Mouse (Mus musculus): ENCODE results near the gene Slc12a8. TPM values are rescaled to one million over a fixed set of nuclear protein-coding genes. Genes with fewer than 3 reads are reported as not detected.

Gene Slc12a8
- polyA plus RNA-seq, 1 experiment from 2014 or later = 1.8 TPM

- Histone ChIP-seq H3K27ac (ENCODE audit: low read length) (no peak overlapping the region), H3K4me1 (ENCODE audit: control insufficient read depth, insufficient read depth, low read length) (no peaks in the 10 kb centered on the region), H3K4me2 (replicated peaks; ENCODE audit: low read depth, low read length) (no peak overlapping the region), H3K27me3 (ENCODE audit: control insufficient read depth, insufficient read depth, low read length) (no peaks in the 10 kb centered on the region), H3K36me3 (ENCODE audit: control insufficient read depth, insufficient read depth, low read length) (no peaks in the 10 kb centered on the region), H3K9me3 (ENCODE audit: control insufficient read depth, low read depth, low read length) (no peaks in the 10 kb centered on the region), H3K9ac (replicated peaks; ENCODE audit: low read depth, low read length) (no peak overlapping the region), H3K4me3 (ENCODE audit: low read depth, low read length) (no peak overlapping the region)
- 92% methylated on average over 9 of the region's 9 CpGs for WGBS
- no peak for ATAC-seq (ENCODE audit: insufficient number of reproducible peaks, insufficient read depth, low FRiP score, low read depth)
Measured at GRCm38 (mm10) chr16:33624586-33624985, 107.5 kb downstream of the Slc12a8 start.

GRCm38 (mm10) chr16:33629539-33629938 lies 112.4 kb downstream of the Slc12a8 start:
- Histone ChIP-seq H3K36me3 (ENCODE audit: control insufficient read depth, insufficient read depth, low read length) (no peaks in the 10 kb centered on the region), H3K27ac (ENCODE audit: low read length) (no peak overlapping the region), H3K27me3 (ENCODE audit: control insufficient read depth, insufficient read depth, low read length) (no peaks in the 10 kb centered on the region), H3K4me3 (ENCODE audit: low read depth, low read length) (no peak overlapping the region), H3K9ac (replicated peaks; ENCODE audit: low read depth, low read length) (no peak overlapping the region), H3K9me3 (ENCODE audit: control insufficient read depth, low read depth, low read length) (no peaks in the 10 kb centered on the region), H3K4me2 (replicated peaks; ENCODE audit: low read depth, low read length) (no peak overlapping the region), H3K4me1 (ENCODE audit: control insufficient read depth, insufficient read depth, low read length) (no peaks in the 10 kb centered on the region)
- no peak for ATAC-seq (ENCODE audit: insufficient number of reproducible peaks, insufficient read depth, low FRiP score, low read depth)
- WGBS = 80% methylated on average over 5 of the region's 5 CpGs

- Histone ChIP-seq H3K27me3 (ENCODE audit: control insufficient read depth, insufficient read depth, low read length) (no peaks in the 10 kb centered on the region), H3K36me3 (ENCODE audit: control insufficient read depth, insufficient read depth, low read length) (no peaks in the 10 kb centered on the region), H3K4me1 (ENCODE audit: control insufficient read depth, insufficient read depth, low read length) (no peaks in the 10 kb centered on the region), H3K4me3 (ENCODE audit: low read depth, low read length) (no peak overlapping the region), H3K4me2 (replicated peaks; ENCODE audit: low read depth, low read length) (no peak overlapping the region), H3K27ac (ENCODE audit: low read length) (no peak overlapping the region), H3K9ac (replicated peaks; ENCODE audit: low read depth, low read length) (no peak overlapping the region), H3K9me3 (ENCODE audit: control insufficient read depth, low read depth, low read length) (no peaks in the 10 kb centered on the region)
- WGBS = 69% methylated on average over 12 of the region's 12 CpGs
- ATAC-seq (ENCODE audit: insufficient number of reproducible peaks, insufficient read depth, low FRiP score, low read depth) = no peak
Measured at GRCm38 (mm10) chr16:33635836-33636595, 118.9 kb downstream of the Slc12a8 start.

- no peak for ATAC-seq (ENCODE audit: insufficient number of reproducible peaks, insufficient read depth, low FRiP score, low read depth)
- 44% methylated on average over 3 of the region's 3 CpGs for WGBS
- Histone ChIP-seq H3K4me3 (ENCODE audit: low read depth, low read length) (no peak overlapping the region), H3K27me3 (ENCODE audit: control insufficient read depth, insufficient read depth, low read length) (no peaks in the 10 kb centered on the region), H3K4me1 (ENCODE audit: control insufficient read depth, insufficient read depth, low read length) (no peaks in the 10 kb centered on the region), H3K9ac (replicated peaks; ENCODE audit: low read depth, low read length) (no peak overlapping the region), H3K36me3 (ENCODE audit: control insufficient read depth, insufficient read depth, low read length) (no peaks in the 10 kb centered on the region), H3K9me3 (ENCODE audit: control insufficient read depth, low read depth, low read length) (no peaks in the 10 kb centered on the region), H3K27ac (ENCODE audit: low read length) (no peak overlapping the region), H3K4me2 (replicated peaks; ENCODE audit: low read depth, low read length) (no peak overlapping the region)
Measured at GRCm38 (mm10) chr16:33641779-33642178, 124.7 kb downstream of the Slc12a8 start.

- Histone ChIP-seq H3K4me1 (ENCODE audit: control insufficient read depth, insufficient read depth, low read length) (no peaks in the 10 kb centered on the region), H3K4me2 (replicated peaks; ENCODE audit: low read depth, low read length) (no peak overlapping the region), H3K9ac (replicated peaks; ENCODE audit: low read depth, low read length) (no peak overlapping the region), H3K4me3 (ENCODE audit: low read depth, low read length) (no peak overlapping the region), H3K27ac (ENCODE audit: low read length) (no peak overlapping the region), H3K27me3 (ENCODE audit: control insufficient read depth, insufficient read depth, low read length) (no peaks in the 10 kb centered on the region), H3K36me3 (ENCODE audit: control insufficient read depth, insufficient read depth, low read length) (no peaks in the 10 kb centered on the region), H3K9me3 (ENCODE audit: control insufficient read depth, low read depth, low read length) (peaks cover 7% of the 10 kb centered on the region; the same call in 1 of the 2 replicates)
- no peak for ATAC-seq (ENCODE audit: insufficient number of reproducible peaks, insufficient read depth, low FRiP score, low read depth)
- WGBS = 91% methylated on average over 6 of the region's 6 CpGs
Measured at GRCm38 (mm10) chr16:33653116-33653515, 136.0 kb downstream of the Slc12a8 start.

- Histone ChIP-seq H3K9ac (replicated peaks; ENCODE audit: low read depth, low read length) (no peak overlapping the region), H3K4me1 (ENCODE audit: control insufficient read depth, insufficient read depth, low read length) (no peaks in the 10 kb centered on the region), H3K36me3 (ENCODE audit: control insufficient read depth, insufficient read depth, low read length) (no peaks in the 10 kb centered on the region), H3K4me2 (replicated peaks; ENCODE audit: low read depth, low read length) (no peak overlapping the region), H3K27ac (ENCODE audit: low read length) (no peak overlapping the region), H3K27me3 (ENCODE audit: control insufficient read depth, insufficient read depth, low read length) (no peaks in the 10 kb centered on the region), H3K9me3 (ENCODE audit: control insufficient read depth, low read depth, low read length) (peaks cover 6% of the 10 kb centered on the region; the same call in 1 of the 2 replicates), H3K4me3 (ENCODE audit: low read depth, low read length) (no peak overlapping the region)
- no peak for ATAC-seq (ENCODE audit: insufficient number of reproducible peaks, insufficient read depth, low FRiP score, low read depth)
- WGBS = 84% methylated on average over 3 of the region's 3 CpGs
Measured at GRCm38 (mm10) chr16:33655443-33655842, 138.3 kb downstream of the Slc12a8 start.

- 87% methylated on average over 3 of the region's 3 CpGs for whole genome bisulfite sequencing
- no peak overlapping the region for H3K4me3 ChIP-seq (ENCODE audit: low read depth, low read length)
- H3K9ac ChIP-seq (replicated peaks; ENCODE audit: low read depth, low read length) = no peak overlapping the region
- no peak overlapping the region for H3K27ac ChIP-seq (ENCODE audit: low read length)
- no peaks in the 10 kb centered on the region for H3K36me3 ChIP-seq (ENCODE audit: control insufficient read depth, insufficient read depth, low read length)
- no peaks in the 10 kb centered on the region for H3K27me3 ChIP-seq (ENCODE audit: control insufficient read depth, insufficient read depth, low read length)
- ATAC-seq (ENCODE audit: insufficient number of reproducible peaks, insufficient read depth, low FRiP score, low read depth) = no peak
- no peak overlapping the region for H3K4me2 ChIP-seq (replicated peaks; ENCODE audit: low read depth, low read length)
- H3K4me1 ChIP-seq (ENCODE audit: control insufficient read depth, insufficient read depth, low read length) = no peaks in the 10 kb centered on the region
- no peaks in the 10 kb centered on the region for H3K9me3 ChIP-seq (ENCODE audit: control insufficient read depth, low read depth, low read length)
Measured at GRCm38 (mm10) chr16:33657191-33657590, 140.1 kb downstream of the Slc12a8 start.

GRCm38 (mm10) chr16:33658121-33658520 lies 141.0 kb downstream of the Slc12a8 start:
- H3K27ac ChIP-seq (ENCODE audit: low read length) = no peak overlapping the region
- H3K4me3 ChIP-seq (ENCODE audit: low read depth, low read length) = no peak overlapping the region
- H3K9ac ChIP-seq (replicated peaks; ENCODE audit: low read depth, low read length) = no peak overlapping the region
- no peaks in the 10 kb centered on the region for H3K4me1 ChIP-seq (ENCODE audit: control insufficient read depth, insufficient read depth, low read length)
- no peaks in the 10 kb centered on the region for H3K36me3 ChIP-seq (ENCODE audit: control insufficient read depth, insufficient read depth, low read length)
- WGBS = 98% methylated on average over 3 of the region's 3 CpGs
- no peak overlapping the region for H3K4me2 ChIP-seq (replicated peaks; ENCODE audit: low read depth, low read length)
- no peaks in the 10 kb centered on the region for H3K9me3 ChIP-seq (ENCODE audit: control insufficient read depth, low read depth, low read length)
- no peak for ATAC-seq (ENCODE audit: insufficient number of reproducible peaks, insufficient read depth, low FRiP score, low read depth)
- no peaks in the 10 kb centered on the region for H3K27me3 ChIP-seq (ENCODE audit: control insufficient read depth, insufficient read depth, low read length)

- H3K27ac ChIP-seq (ENCODE audit: low read length) = no peak overlapping the region
- no peak overlapping the region for H3K4me3 ChIP-seq (ENCODE audit: low read depth, low read length)
- 84% methylated on average over 5 of the region's 5 CpGs for WGBS
- no peaks in the 10 kb centered on the region for H3K36me3 ChIP-seq (ENCODE audit: control insufficient read depth, insufficient read depth, low read length)
- ATAC-seq (ENCODE audit: insufficient number of reproducible peaks, insufficient read depth, low FRiP score, low read depth) = no peak
- H3K27me3 ChIP-seq (ENCODE audit: control insufficient read depth, insufficient read depth, low read length) = no peaks in the 10 kb centered on the region
- H3K9me3 ChIP-seq (ENCODE audit: control insufficient read depth, low read depth, low read length) = no peaks in the 10 kb centered on the region
- no peaks in the 10 kb centered on the region for H3K4me1 ChIP-seq (ENCODE audit: control insufficient read depth, insufficient read depth, low read length)
- no peak overlapping the region for H3K9ac ChIP-seq (replicated peaks; ENCODE audit: low read depth, low read length)
- no peak overlapping the region for H3K4me2 ChIP-seq (replicated peaks; ENCODE audit: low read depth, low read length)
Measured at GRCm38 (mm10) chr16:33659521-33659920, 142.4 kb downstream of the Slc12a8 start.

Data from stomach, embryonic 14.5 days (tissue).